Mouse (Mus musculus): ENCODE measurements around the gene Dock3.

DNA sequence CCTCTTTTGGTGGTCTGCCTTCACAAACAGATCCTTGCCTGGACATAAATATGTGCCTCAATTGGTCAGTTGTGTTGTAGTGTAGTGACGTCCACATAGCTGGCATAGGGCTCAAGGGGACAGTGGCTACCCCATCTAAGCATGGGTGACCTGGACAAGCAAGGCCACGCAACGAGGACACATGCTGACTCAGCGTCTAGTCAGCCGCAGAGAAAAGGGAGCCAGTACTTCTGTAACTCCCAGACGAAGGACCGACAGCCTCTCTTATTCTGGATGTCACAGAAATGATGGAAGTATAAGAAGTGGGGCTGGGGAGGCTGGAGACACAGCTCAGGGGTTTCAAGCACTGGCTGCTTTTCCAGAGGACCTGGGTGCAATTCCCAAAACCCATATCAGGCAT lies 45.9 kb upstream of the Dock3 start:
- TF ChIP-seq GATA1 (IDR thresholded peaks at IDR 0.05; ENCODE audit: borderline replicate concordance, low read length) (no peak), FLI1 (IDR thresholded peaks at IDR 0.05; ENCODE audit: low read length) (no peak)

All from megakaryocyte, embryonic 14.5 days (primary cell).